Mouse (Mus musculus): Measurements from ENCODE around the gene Ctsd.

Ctsd gene

GRCm38 (mm10) chr7:142400112-142400749 is 12.4 kb upstream of the Ctsd start:
- no peak for DNase-seq (ENCODE audit: low read depth, low spot score)

DNA sequence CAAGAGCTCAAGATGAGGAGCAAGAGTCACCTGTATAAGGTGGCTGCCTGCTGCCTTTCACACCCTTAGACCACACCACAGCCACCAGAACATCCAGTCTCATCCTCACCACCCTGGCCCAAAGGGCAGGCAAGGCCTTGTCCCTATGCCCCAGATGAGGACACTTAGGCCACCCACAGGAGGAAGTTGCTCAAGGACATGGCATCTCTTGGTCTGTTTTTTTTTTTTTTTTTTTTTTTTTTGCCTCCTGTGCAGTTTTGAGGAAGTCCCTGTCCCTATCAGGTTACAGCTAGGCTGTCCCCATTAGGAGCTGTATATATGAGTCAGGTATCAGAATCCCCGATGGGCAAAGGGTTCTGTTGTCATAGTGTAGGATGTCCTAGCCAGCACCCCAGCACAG is 11.4 kb upstream of the Ctsd start:
- no peak for DNase-seq (ENCODE audit: low read depth, low spot score)

- no peak for DNase-seq (ENCODE audit: low read depth, low spot score)
Measured at GRCm38 (mm10) chr7:142398052-142398451, 10.2 kb upstream of the Ctsd start.

DNA sequence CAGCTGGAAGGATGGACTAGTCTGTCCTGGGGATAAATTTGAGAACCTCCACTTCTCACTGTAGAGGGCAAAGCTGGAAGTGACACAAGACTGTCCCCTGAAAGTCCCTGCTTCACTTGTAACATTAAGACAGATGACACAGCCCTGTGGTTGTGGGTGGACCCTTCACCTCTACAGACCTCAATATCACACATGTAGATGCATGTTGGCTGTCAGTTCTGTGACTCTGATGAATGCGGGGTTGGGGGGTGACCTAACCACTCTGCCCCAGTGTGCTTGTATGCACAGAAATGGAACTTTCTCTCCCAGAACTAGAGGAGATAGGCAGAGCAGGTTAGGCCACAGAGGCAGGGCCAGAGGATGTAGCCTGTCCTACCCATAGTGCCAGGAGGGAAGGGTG is 8.8 kb upstream of the Ctsd start:
- DNase-seq (ENCODE audit: low read depth, low spot score) = no peak

GRCm38 (mm10) chr7:142395472-142395871 is 7.6 kb upstream of the Ctsd start:
- DNase-seq (ENCODE audit: low read depth, low spot score) = no peak

DNA sequence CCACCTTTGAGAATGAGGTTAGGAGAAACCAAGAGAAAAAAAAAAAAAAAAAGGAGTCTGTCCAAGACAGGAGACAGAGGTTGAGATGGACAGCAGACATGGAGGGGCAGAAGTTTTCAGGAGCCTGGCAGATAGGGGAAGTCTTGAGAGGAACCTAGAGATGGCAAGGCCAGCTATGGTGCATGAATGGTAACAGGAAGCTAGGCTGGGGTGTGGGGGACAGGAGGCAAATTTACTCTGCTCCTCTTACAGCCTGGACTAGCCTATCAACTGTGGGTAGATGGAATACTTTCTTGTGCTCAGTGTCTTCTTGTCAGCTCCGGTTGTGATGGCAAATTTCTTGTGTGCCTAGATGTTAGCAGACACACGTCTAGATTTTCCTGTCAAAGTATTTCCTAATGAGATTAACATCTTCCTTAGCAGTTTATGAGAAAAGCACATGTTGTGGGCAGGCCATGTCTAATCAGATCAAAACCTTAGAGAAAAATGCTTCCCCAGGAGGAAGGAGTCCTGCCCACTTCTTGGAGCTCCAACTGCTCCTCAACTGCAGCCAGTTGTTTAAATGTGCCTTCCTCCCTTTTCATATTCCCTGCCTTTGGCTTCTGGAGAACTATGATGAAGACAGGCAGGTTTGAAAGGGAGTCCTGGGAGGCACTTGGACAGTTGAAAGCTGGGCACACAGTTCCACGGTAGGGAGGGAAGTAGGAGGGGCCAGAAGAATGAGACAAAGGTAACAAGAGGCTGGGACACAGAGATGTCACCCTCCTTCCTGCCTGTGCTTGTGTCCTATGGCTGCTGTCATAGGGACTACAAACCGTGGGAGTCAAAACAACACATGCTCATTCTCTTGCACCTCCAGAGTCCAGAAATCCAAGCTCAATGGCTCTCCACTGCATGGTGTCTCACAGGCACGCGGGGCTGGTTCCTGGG is 6.7 kb upstream of the Ctsd start:
- DNase-seq (ENCODE audit: low read depth, low spot score) = no peak

DNA sequence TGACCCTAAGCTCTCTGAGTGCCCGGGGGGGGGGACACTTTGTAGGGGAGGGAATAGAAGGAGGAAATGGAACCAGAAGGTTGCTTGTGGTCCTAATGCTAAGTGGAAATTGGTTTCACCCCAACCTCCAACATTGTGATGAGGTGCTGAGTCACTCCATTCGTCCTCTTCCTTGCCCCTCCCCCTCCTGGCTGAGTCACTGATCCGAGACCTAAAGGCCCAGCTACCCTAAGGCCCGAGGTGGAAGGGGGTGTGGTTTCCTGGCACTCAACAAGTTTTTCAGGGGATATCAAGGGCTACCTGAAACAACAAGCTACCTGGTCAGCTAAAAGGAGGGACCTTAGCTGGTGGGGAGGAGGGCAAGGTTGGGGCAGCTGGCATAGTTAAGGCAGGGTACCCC is 5.4 kb upstream of the Ctsd start:
- no peak for DNase-seq (ENCODE audit: low read depth, low spot score)

GRCm38 (mm10) chr7:142391609-142392008 is 3.8 kb upstream of the Ctsd start:
- DNase-seq (ENCODE audit: low read depth, low spot score) = no peak

GRCm38 (mm10) chr7:142391108-142391507 is 3.3 kb upstream of the Ctsd start:
- no peak for DNase-seq (ENCODE audit: low read depth, low spot score)

GRCm38 (mm10) chr7:142389961-142390650 is 2.3 kb upstream of the Ctsd start:
- no peak for DNase-seq (ENCODE audit: low read depth, low spot score)

GRCm38 (mm10) chr7:142388740-142389139 is 902 bp upstream of the Ctsd start:
- DNase-seq (ENCODE audit: low read depth, low spot score) = no peak

- no peak for DNase-seq (ENCODE audit: low read depth, low spot score)
Measured at GRCm38 (mm10) chr7:142388198-142388597, 360 bp upstream of the Ctsd start.

DNA sequence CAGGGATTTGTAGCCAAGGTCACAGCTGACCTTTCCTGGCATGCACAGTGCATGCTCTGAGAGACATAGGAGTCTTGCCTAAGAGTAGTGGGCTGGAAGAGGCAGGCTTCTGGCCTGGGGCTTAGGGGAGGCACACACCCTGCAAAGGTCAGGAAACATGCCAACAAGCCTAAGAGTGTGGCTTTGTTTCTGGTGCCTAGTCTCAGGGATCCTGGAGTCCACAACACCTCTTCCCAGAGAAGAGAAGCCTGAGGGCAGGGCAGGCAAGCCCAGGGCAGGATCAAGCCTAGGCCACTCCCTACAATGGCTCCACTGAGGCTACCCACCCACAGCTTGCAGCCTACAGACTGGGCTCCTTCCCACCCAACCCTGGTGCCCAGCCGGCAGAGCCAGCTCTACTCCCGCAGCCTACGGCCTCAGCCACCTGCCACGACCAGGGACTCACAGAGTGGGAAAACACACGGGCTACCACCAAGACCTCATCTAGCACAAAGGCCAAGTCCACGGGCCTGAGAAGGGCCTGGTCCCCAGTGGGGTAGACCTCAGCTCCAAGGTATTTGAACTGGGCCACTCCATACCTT is 1.1 kb downstream of the Ctsd start:
- no peak for DNase-seq (ENCODE audit: low read depth, low spot score)

- no peak for DNase-seq (ENCODE audit: low read depth, low spot score)
Measured at GRCm38 (mm10) chr7:142385742-142386403, 2.0 kb downstream of the Ctsd start.

DNA sequence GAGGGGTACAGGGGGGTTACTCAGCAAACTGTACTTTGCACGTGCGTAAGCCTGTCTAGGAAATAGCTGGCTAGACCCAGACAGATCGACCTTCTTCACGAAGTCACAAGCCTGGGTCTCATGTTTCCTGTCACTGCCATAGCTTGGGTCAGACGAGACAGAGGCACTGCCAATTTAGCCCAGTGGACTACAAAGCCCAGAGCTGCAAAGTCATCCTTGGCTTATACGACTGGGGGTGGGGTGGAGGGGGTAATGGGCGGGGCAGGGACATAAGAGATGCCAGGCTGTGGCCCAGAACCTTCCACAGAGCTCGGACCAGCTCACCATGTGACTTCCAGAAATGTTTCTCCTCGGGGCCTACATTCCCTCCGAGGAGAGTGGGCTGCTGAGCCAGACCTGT is 3.5 kb downstream of the Ctsd start:
- DNase-seq (ENCODE audit: low read depth, low spot score) = no peak

DNA sequence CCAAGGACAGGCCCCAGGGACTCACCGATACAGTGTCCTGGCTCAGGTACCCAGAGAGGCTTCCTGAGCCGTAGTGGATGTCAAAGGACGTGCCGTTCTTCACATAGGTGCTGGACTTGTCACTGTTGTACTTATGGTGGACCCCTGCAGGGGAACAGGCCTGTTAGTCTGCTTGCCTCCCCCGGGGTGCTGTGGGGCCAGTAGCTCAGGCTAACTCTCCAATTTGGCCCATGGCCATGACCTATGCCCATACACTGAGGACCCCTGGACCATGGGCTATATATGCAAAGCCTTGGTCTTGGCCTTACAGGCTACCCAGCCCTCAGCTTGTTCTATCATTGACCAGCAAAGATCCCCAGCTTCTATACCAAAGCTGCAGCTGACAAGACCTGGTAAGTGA is 5.3 kb downstream of the Ctsd start, which contains the start of gene Gm49369:
TSS of gene Gm49369 (minus strand) at position 101 of the 400 bp plus-strand sequence.
- DNase-seq (ENCODE audit: low read depth, low spot score) = no peak

GRCm38 (mm10) chr7:142381175-142381574 is 6.7 kb downstream of the Ctsd start:
- DNase-seq (ENCODE audit: low read depth, low spot score) = no peak

- DNase-seq (ENCODE audit: low read depth, low spot score) = no peak
Measured at GRCm38 (mm10) chr7:142379186-142379585, 8.7 kb downstream of the Ctsd start.

GRCm38 (mm10) chr7:142377233-142377925 is 10.5 kb downstream of the Ctsd start:
- no peak for DNase-seq (ENCODE audit: low read depth, low spot score)

DNA sequence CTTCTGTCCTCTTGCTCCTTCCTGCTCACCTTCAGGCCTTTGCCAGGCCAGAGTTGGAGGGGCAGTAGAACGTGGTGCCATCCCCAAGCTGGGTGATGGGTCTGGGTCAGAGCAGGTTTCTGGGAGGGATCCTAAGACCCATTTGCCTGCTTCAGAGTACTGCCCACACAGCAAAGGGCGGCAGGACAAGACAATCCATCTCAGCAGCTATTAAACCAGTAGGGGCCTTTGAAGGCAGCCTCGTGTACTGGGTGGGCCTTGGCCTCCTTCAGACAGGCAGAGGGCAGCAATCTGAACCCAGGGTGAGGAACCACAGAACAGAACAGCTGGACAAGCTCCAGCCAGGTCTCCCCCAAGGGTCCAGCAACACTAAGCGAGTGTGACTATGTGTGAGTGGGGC is 11.7 kb downstream of the Ctsd start:
- no peak for DNase-seq (ENCODE audit: low read depth, low spot score)

- no peak for DNase-seq (ENCODE audit: low read depth, low spot score)
Measured at GRCm38 (mm10) chr7:142375261-142375724, 12.5 kb downstream of the Ctsd start.
